Mouse (Mus musculus) intestine, embryonic 15.5 days (tissue): Measurements from ENCODE around the gene Sft2d1. TPM values are rescaled to one million over a fixed set of nuclear protein-coding genes. Genes with fewer than 3 reads are reported as not detected.
"Not testable (repeated sequence)": the region's sequence is repeated elsewhere in the genome, so short reads cannot be mapped to it uniquely, and the experiment has no call there.

Source experiments
- ATAC-seq: fragments of 200-750 bp; cut with Nextera tagmentation; 2 replicates; pipeline ENCODE4 v1.8.0; 2017; ENCODE audit warnings: moderate TSS enrichment, moderate library complexity
- H3K27ac ChIP-seq: fragments of 300-500 bp; sonication (generic); 2 replicates; pipeline ENCODE4 v1.5.1; 2015; ENCODE audit warnings: mild to moderate bottlenecking, inconsistent platforms
- H3K27me3 ChIP-seq: fragments of 300-500 bp; sonication (generic); replicated peaks from 2 replicates; pipeline ENCODE4 v1.6.1; 2015; ENCODE audit warnings: inconsistent platforms
- H3K36me3 ChIP-seq: fragments of 300-500 bp; sonication (generic); 2 replicates; pipeline ENCODE4 v1.6.1; 2015; ENCODE audit warnings: inconsistent platforms
- H3K4me1 ChIP-seq: fragments of 300-500 bp; sonication (generic); replicated peaks from 2 replicates; pipeline ENCODE4 v1.6.1; 2015; ENCODE audit warnings: inconsistent platforms
- H3K4me2 ChIP-seq: fragments of 300-500 bp; sonication (generic); replicated peaks from 2 replicates; pipeline ENCODE4 v1.6.1; 2015; ENCODE audit warnings: mild to moderate bottlenecking, inconsistent platforms
- H3K4me3 ChIP-seq: fragments of 300-500 bp; sonication (generic); replicated peaks from 2 replicates; pipeline ENCODE4 v1.5.1; 2015; ENCODE audit warnings: inconsistent platforms
- H3K9ac ChIP-seq: fragments of 300-500 bp; sonication (generic); 2 replicates; pipeline ENCODE4 v1.6.1; 2015; ENCODE audit warnings: inconsistent platforms
- H3K9me3 ChIP-seq: fragments of 300-500 bp; sonication (generic); 2 replicates; pipeline ENCODE4 v1.6.1; 2016; ENCODE audit warnings: inconsistent platforms
- WGBS: fragments of 180-500 bp; shearing (Covaris S2); methylation state at CpG from one replicate; pipeline ENCODE4 v1.1.7; 2015; 5-methylcytosine and 5-hydroxymethylcytosine counted together
- polyA plus RNA-seq: library from polyadenylated mRNA; unstranded; fragments of >200 nt; fragmentation: Nextera tagmentation; extraction: Ambion mirVana; gene quantifications from 2 replicates; pipeline ENCODE4 v1.2.1, GENCODE M21; 2015

Gene Sft2d1
- 78.7 and 79.0 TPM in 2 replicates for polyA plus RNA-seq

DNA sequence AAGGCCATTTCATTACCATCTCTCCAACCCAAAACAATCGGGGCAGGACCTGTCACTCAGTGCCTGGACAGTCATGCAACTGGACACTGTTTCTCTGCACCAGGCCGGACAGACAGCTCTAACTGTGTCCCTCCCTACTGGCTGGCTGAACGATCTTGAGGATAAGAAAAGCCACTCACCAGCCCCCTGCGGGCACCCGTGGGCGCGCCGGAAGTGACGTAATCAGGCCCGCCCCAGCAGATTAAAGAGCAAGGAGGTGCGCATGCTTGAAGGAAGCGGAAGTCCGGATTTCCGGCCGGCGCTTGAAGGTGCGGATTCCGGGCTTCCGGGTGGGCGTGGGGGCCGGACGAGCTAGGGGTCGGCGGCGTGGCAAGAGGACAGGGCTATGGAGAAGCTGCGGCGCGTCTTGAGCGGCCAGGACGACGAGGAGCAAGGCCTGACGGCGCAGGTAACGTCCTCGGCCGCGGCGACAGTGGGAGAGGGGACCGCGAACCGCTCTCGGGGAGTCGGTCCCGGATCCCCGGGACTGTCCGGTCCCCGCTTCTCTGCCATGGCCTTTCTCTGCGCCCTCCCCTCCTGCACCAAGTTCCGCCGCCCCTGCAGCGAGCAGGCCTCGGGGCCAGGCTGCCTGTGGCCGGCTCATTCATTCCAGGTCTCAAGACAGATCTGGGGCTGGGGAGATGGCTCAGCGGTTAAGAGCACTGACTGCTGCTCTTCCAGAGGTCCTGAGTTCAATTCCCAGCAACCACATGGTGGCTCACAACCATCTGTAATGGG is at the start of gene Sft2d1:
Gene Sft2d1, plus strand, starts transcription at position 265 of the 777 bp plus-strand sequence.
- Histone ChIP-seq H3K27me3 (no peaks in the 10 kb centered on the region), H3K4me3 (peak within 1 kb of the TSS; percentile 86), H3K4me2 (peak within 1 kb of the TSS; percentile 62), H3K4me1 (peaks cover 7% of the 10 kb centered on the region), H3K9me3 (no peaks in the 10 kb centered on the region), H3K27ac (peak within 1 kb of the TSS; percentile 61), H3K36me3 (no peaks in the 10 kb centered on the region), H3K9ac (peak within 1 kb of the TSS; percentile 89)
- ATAC-seq = peak; percentile 98
- under 1% methylated on average over 54 of the region's 54 CpGs for WGBS

- H3K27ac ChIP-seq, H3K27me3 ChIP-seq, H3K4me2 ChIP-seq, H3K36me3 ChIP-seq, H3K9me3 ChIP-seq, H3K4me3 ChIP-seq, H3K4me1 ChIP-seq, H3K9ac ChIP-seq: not testable (repeated sequence)
- ATAC-seq = peak; percentile 47; the same call in 1 of the 2 replicates
- WGBS = 11% methylated on average over 7 of the region's 7 CpGs
These were observed 46.3 kb upstream of the Sft2d1 start for GRCm38 (mm10) chr17:8264638-8265037.

DNA sequence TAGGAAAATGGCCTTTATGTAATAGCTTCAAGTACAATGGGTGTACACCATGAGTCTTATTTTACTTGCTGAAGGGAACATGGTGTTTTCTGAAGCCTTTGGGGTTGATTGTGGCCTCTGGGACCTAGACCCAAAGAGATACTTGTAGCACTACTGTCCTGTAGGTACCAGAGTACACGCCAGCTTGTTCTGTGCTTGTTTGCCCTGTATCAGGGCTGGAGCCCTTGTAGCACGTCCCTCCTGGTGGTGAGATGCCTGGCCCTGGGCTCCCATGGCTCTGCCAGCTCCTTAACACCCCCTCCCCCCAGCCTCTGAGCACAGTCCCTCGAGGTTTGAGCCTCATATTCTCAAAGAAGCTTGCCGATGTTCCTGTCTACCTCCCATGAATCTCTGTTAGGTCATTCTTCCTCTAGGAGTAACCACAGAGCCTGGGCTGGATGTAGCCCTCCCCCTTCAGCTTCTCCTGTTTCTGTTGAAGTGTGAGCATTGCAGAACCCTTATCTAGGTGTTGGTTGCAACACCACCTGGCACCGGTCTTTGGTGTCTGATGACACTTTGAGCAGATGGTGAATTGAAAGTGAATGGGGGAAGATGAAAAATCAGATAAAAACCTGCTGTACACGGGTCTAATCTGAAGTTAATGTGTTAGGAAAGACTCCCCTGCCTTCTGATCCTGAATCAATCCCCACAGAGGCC is 38.7 kb upstream of the Sft2d1 start:
- no peak overlapping the region for H3K27ac ChIP-seq
- no peak overlapping the region for H3K9ac ChIP-seq
- H3K27me3 ChIP-seq = no peaks in the 10 kb centered on the region; the same call in 1 of the 2 replicates
- no peaks in the 10 kb centered on the region for H3K36me3 ChIP-seq
- H3K9me3 ChIP-seq = no peaks in the 10 kb centered on the region
- WGBS = 38% methylated on average over 6 of the region's 6 CpGs
- H3K4me1 ChIP-seq = no peaks in the 10 kb centered on the region
- no peak overlapping the region for H3K4me3 ChIP-seq
- ATAC-seq = no peak
- H3K4me2 ChIP-seq = no peak overlapping the region

- Histone ChIP-seq H3K36me3 (no peaks in the 10 kb centered on the region), H3K9me3 (no peaks in the 10 kb centered on the region), H3K27me3 (no peaks in the 10 kb centered on the region; the same call in 1 of the 2 replicates), H3K9ac (no peak overlapping the region), H3K4me1 (no peaks in the 10 kb centered on the region), H3K27ac (no peak overlapping the region), H3K4me3 (no peak overlapping the region), H3K4me2 (no peak overlapping the region)
- 46% methylated on average over 6 of the region's 6 CpGs for WGBS
- ATAC-seq = no peak
These were observed 38.0 kb upstream of the Sft2d1 start for GRCm38 (mm10) chr17:8272951-8273350.

GRCm38 (mm10) chr17:8276071-8276470 is 34.8 kb upstream of the Sft2d1 start:
- no peak for ATAC-seq
- Histone ChIP-seq H3K27ac (no peak overlapping the region), H3K4me2 (no peak overlapping the region), H3K4me1 (no peaks in the 10 kb centered on the region), H3K9me3 (no peaks in the 10 kb centered on the region), H3K9ac (no peak overlapping the region), H3K4me3 (no peak overlapping the region), H3K27me3 (no peaks in the 10 kb centered on the region; the same call in 1 of the 2 replicates), H3K36me3 (no peaks in the 10 kb centered on the region)
- whole genome bisulfite sequencing = 66% methylated on average over 4 of the region's 4 CpGs

- Histone ChIP-seq H3K9me3 (no peaks in the 10 kb centered on the region), H3K9ac (no peak overlapping the region), H3K4me2 (no peak overlapping the region), H3K36me3 (no peaks in the 10 kb centered on the region), H3K27ac (no peak overlapping the region), H3K4me1 (no peaks in the 10 kb centered on the region), H3K4me3 (no peak overlapping the region), H3K27me3 (no peaks in the 10 kb centered on the region)
- ATAC-seq = no peak
- 75% methylated on average over 7 of the region's 7 CpGs for WGBS
These were observed 34.2 kb upstream of the Sft2d1 start for GRCm38 (mm10) chr17:8276680-8277079.

DNA sequence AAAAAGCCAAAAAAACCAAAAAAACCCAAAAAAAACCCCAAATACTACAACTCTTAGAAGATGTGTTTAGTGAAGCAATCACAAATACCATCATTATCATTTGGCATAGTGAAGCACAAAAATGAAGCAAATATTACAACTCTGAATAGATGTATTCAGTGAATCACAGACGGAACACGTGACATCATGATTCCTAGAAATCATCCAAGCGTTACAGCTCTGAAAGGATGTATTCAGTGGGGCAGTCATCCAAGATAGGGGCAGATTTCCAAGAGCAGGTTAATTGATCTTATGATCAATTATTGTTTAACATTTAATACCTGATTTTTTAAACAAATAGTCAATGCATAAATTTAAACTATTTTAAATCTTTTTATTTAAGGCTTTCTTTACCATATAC is 33.6 kb upstream of the Sft2d1 start:
- Histone ChIP-seq H3K4me3 (no peak overlapping the region), H3K27ac (no peak overlapping the region), H3K9me3 (no peaks in the 10 kb centered on the region), H3K9ac (no peak overlapping the region), H3K4me2 (no peak overlapping the region), H3K4me1 (no peaks in the 10 kb centered on the region), H3K36me3 (no peaks in the 10 kb centered on the region), H3K27me3 (no peaks in the 10 kb centered on the region)
- 92% methylated on average over 3 of the region's 3 CpGs for WGBS
- ATAC-seq = no peak

DNA sequence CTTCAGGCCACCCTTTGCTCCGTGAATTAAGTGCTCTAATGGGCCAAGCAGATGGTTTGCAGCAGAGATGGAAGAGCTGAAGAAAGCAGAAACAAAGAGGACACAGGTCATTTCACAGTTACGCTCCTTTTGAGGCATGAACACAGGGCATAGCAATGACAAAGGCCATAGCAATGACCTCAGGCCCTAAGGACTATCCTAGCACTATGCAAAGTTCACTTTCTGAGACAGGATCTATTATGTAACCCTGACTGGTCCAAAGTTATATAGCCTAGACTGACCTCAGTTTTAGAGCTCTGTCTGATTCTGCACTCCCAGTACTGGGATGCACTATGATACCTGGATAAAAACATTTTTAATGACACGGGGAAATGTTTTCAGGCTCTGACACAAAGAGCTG is 32.5 kb upstream of the Sft2d1 start:
- WGBS = 68% methylated on average over 3 of the region's 3 CpGs
- Histone ChIP-seq H3K4me2 (no peak overlapping the region), H3K9ac (no peak overlapping the region), H3K27ac (no peak overlapping the region), H3K4me3 (no peak overlapping the region), H3K36me3 (no peaks in the 10 kb centered on the region), H3K27me3 (no peaks in the 10 kb centered on the region), H3K9me3 (no peaks in the 10 kb centered on the region), H3K4me1 (peaks cover 5% of the 10 kb centered on the region)
- ATAC-seq = no peak

GRCm38 (mm10) chr17:8282821-8283525 is 27.9 kb upstream of the Sft2d1 start, which contains the start of gene Mpc1:
TSS of gene Mpc1 (plus strand) at chr17:8282904.
- Histone ChIP-seq H3K4me1 (peaks cover 5% of the 10 kb centered on the region), H3K9me3 (no peaks in the 10 kb centered on the region), H3K4me2 (peak within 1 kb of the TSS; percentile 97), H3K9ac (peak within 1 kb of the TSS; percentile 79), H3K4me3 (peak within 1 kb of the TSS; percentile 78), H3K27ac (peak within 1 kb of the TSS; percentile 96), H3K27me3 (no peaks in the 10 kb centered on the region), H3K36me3 (no peaks in the 10 kb centered on the region)
- WGBS = under 1% methylated on average over 35 of the region's 35 CpGs
- ATAC-seq = peak; percentile 80

- H3K4me1 ChIP-seq = peaks cover 5% of the 10 kb centered on the region
- peak overlapping the region; percentile 79 for H3K9ac ChIP-seq
- under 1% methylated on average over 77 of the region's 77 CpGs for WGBS
- H3K36me3 ChIP-seq = no peaks in the 10 kb centered on the region
- H3K27ac ChIP-seq = peak overlapping the region; percentile 96
- peak overlapping the region; percentile 97 for H3K4me2 ChIP-seq
- peak overlapping the region; percentile 78 for H3K4me3 ChIP-seq
- ATAC-seq = peak; percentile 98
- H3K9me3 ChIP-seq = no peaks in the 10 kb centered on the region
- H3K27me3 ChIP-seq = no peaks in the 10 kb centered on the region
These were observed 27.2 kb upstream of the Sft2d1 start for GRCm38 (mm10) chr17:8283526-8284253.

GRCm38 (mm10) chr17:8284254-8284661 is 26.6 kb upstream of the Sft2d1 start:
- Histone ChIP-seq H3K9me3 (no peaks in the 10 kb centered on the region), H3K4me2 (peak overlapping the region; percentile 97), H3K36me3 (0 out of 2 replicates have a peak, but pooled peaks cover 4% of the 10 kb centered on the region), H3K27me3 (no peaks in the 10 kb centered on the region), H3K4me3 (peak overlapping the region; percentile 78), H3K27ac (peak overlapping the region; percentile 87), H3K4me1 (peaks cover 5% of the 10 kb centered on the region), H3K9ac (peak overlapping the region; percentile 79)
- under 1% methylated on average over 32 of the region's 32 CpGs for WGBS
- no peak for ATAC-seq
